Mouse (Mus musculus) megakaryocyte, embryonic 14.5 days (primary cell): ENCODE results near the gene Gtsf2. TPM values are rescaled to one million over a fixed set of nuclear protein-coding genes. Genes with fewer than 3 reads are reported as not detected.

ENCODE experiments used
- H3K27me3 ChIP-seq: replicated peaks from 2 replicates; pipeline ENCODE3; 2012; ENCODE audit warnings: inconsistent platforms
- H3K36me3 ChIP-seq: replicated peaks from 2 replicates; pipeline ENCODE3; 2012; ENCODE audit warnings: low read length, inconsistent platforms, mixed read lengths
- H3K4me1 ChIP-seq: 2 replicates; pipeline ENCODE4 v1.6.1; 2012; ENCODE audit warnings: inconsistent platforms
- H3K4me3 ChIP-seq: replicated peaks from 2 replicates; pipeline ENCODE3; 2012; ENCODE audit warnings: moderate library complexity, mild to moderate bottlenecking, inconsistent platforms
- H3K9me3 ChIP-seq: 2 replicates; pipeline ENCODE4 v1.6.1; 2012; ENCODE audit warnings: inconsistent platforms
- FLI1 ChIP-seq: IDR thresholded peaks from 2 replicates; pipeline ENCODE4 v1.6.1; 2012; ENCODE audit warnings: low read length, inconsistent platforms, mixed read lengths
- GATA1 ChIP-seq: IDR thresholded peaks from 3 replicates; pipeline ENCODE4 v1.6.1; 2012; ENCODE audit warnings: mixed read lengths, low read length, inconsistent platforms, borderline replicate concordance
- polyA plus RNA-seq: library from polyadenylated mRNA; stranded (reverse); fragments of >175 nt; gene quantifications from 2 replicates; pipeline ENCODE4 v1.2.3, GENCODE M21; 2012; ENCODE audit warnings: low replicate concordance; ENCODE audit not compliant: insufficient read depth

The Gtsf2 gene
- polyA plus RNA-seq, 1 experiment, result not detected

DNA sequence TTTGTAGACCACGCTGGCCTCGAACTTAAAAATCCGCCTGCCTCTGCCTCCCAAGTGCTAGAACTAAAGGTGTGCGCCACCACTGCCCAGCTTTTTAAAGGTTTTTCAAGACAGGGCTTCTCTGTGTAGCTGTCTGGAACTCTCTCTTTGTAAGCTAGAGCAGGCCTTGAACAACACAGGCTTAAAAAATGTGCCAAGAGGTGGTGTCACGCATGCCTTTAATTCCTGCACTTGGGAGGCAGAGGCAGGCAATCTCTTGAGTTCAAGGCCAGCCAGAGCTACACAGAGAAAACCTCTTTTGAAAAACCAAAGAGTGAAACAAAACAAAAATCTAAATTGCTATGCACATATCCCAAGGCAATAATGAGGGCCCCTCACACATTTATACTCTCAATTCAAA, 46.9 kb downstream of the Gtsf2 start:
- no peak for TF ChIP-seq GATA1
- no peak for TF ChIP-seq FLI1
- peaks cover 13% of the 10 kb centered on the region; the same call in 1 of the 2 replicates for H3K4me1 ChIP-seq
- no peaks in the 10 kb centered on the region for H3K9me3 ChIP-seq
- H3K36me3 ChIP-seq, result no peaks in the 10 kb centered on the region
- H3K4me3 ChIP-seq, result no peak overlapping the region
- no peaks in the 10 kb centered on the region for H3K27me3 ChIP-seq

- Histone ChIP-seq H3K27me3 (peaks cover 12% of the 10 kb centered on the region), H3K4me3 (no peak overlapping the region), H3K4me1 (peaks cover 4% of the 10 kb centered on the region; the same call in 1 of the 2 replicates), H3K9me3 (no peaks in the 10 kb centered on the region), H3K36me3 (no peaks in the 10 kb centered on the region)
- TF ChIP-seq GATA1, result no peak
Observed at GRCm38 (mm10) chr15:103393577-103393976, 54.7 kb downstream of the Gtsf2 start.

Other genes with a start within 250 kb of the Gtsf2 start
- gene Cbx5, start 208.7 kb downstream of the Gtsf2 start, polyA plus RNA-seq, result 0.77 and 1.5 TPM in 2 replicates
- gene Hnrnpa1, start 208.0 kb downstream of the Gtsf2 start, polyA plus RNA-seq, result 12.1 and 56.4 TPM in 2 replicates
- 321 and 342 TPM in 2 replicates for gene Nfe2, start 190.1 kb downstream of the Gtsf2 start, polyA plus RNA-seq
- 33.2 and 56.2 TPM in 2 replicates for gene Copz1, start 175.8 kb downstream of the Gtsf2 start, polyA plus RNA-seq
- gene Gpr84, start 137.9 kb downstream of the Gtsf2 start, polyA plus RNA-seq, result 1.00 and 1.6 TPM in 2 replicates
- 1,319 and 2,156 TPM in 2 replicates for gene Zfp385a, start 108.4 kb downstream of the Gtsf2 start, polyA plus RNA-seq
- gene Itga5, start 81.7 kb downstream of the Gtsf2 start, polyA plus RNA-seq, result 20.5 and 26.4 TPM in 2 replicates
- not detected in 2 replicates for gene Gtsf1, start 18.0 kb downstream of the Gtsf2 start, polyA plus RNA-seq
- 5.3 and 32.2 TPM in 2 replicates for gene Nckap1l, start 5.3 kb upstream of the Gtsf2 start, polyA plus RNA-seq
- 6.1 and 6.3 TPM in 2 replicates for gene Pde1b, start 54.6 kb upstream of the Gtsf2 start, polyA plus RNA-seq
- not detected in 2 replicates for gene Ppp1r1a, start 89.5 kb upstream of the Gtsf2 start, polyA plus RNA-seq
- not detected in 2 replicates for gene Glycam1, start 116.6 kb upstream of the Gtsf2 start, polyA plus RNA-seq